ENCODE assay signal across 9 mouse cellular contexts in the genomic region with DNA sequence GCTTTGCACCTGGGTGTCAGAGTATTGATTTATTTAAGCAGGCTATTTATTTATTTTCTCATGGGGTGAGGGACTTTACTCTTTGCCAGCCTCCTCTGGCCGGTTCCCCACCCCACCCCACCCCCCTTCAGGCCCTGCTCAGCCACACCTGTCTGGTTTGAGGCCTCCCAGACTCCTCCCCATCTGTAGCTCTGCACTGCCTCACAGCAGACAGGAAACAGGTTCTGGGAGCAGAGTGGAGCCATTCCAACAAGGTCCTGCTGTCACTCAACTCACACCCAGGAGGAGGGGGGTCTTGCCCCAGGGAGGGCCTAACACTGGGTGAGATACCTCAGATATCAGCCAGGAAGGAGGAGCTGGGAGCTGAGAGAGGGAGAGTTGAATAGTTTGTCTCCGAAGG. TPM values are rescaled to one million over a fixed set of nuclear protein-coding genes. Genes with fewer than 3 reads are reported as not detected.
DNase-seq lines count a peak whose midpoint lies in the region; ATAC-seq and TF ChIP-seq lines count a peak whose summit lies in the region.
"Had no signal": no experiment of that assay in that cellular context is flagged by ENCODE, and none has a peak within 500 bp of the region (broad histone marks: within the 10 kb centered on the region; RNA-seq: fewer than 3 reads in every experiment).

No protein-coding gene starts in this region.

- no peak overlapping the region for H3K9ac ChIP-seq in kidney, postnatal 0 days (ENCODE audit: low read depth, low read length)
- no peak overlapping the region for H3K9ac ChIP-seq in intestine, postnatal 0 days (ENCODE audit: low read depth, low read length)
- H3K9ac ChIP-seq: hindbrain, embryonic 15.5 days had no signal

- no peak overlapping the region for H3K4me2 ChIP-seq in kidney, postnatal 0 days (ENCODE audit: low read length)
- peak overlapping the region; percentile 10; the same call in 1 of the 2 replicates for H3K4me2 ChIP-seq in intestine, postnatal 0 days (replicated peaks; ENCODE audit: low read depth)
- H3K4me2 ChIP-seq: hindbrain, embryonic 15.5 days had no signal

- H3K9me3 ChIP-seq in kidney, postnatal 0 days (replicated peaks; ENCODE audit: low read length): no peaks in the 10 kb centered on the region
- no peaks in the 10 kb centered on the region for H3K9me3 ChIP-seq in forebrain, embryonic 10.5 days
- no peaks in the 10 kb centered on the region for H3K9me3 ChIP-seq in intestine, postnatal 0 days (ENCODE audit: control insufficient read depth)
- H3K9me3 ChIP-seq: hindbrain, embryonic 15.5 days had no signal

- DNase-seq in kidney, postnatal 0 days (ENCODE audit: low spot score): no peak
- no peak for DNase-seq in kidney, adult 9 months
- no peak for DNase-seq in forebrain, embryonic 10.5 days (ENCODE audit: extremely low spot score, low spot score)
- peak; percentile 60 for DNase-seq in retina, postnatal 1 day
- no peak for DNase-seq in gastrocnemius, adult 18-20 months (ENCODE audit: low spot score)
- no peak for DNase-seq in cerebellum, adult 18-20 months

- ATAC-seq in kidney, postnatal 0 days (replicated peaks; ENCODE audit: low FRiP score, low read depth): peak; percentile 63
- ATAC-seq in intestine, postnatal 0 days: peak; percentile 95

- WGBS in kidney, postnatal 0 days: 3% methylated on average over 2 of the region's 2 CpGs
- 6% methylated on average over 2 of the region's 2 CpGs for WGBS in forebrain, embryonic 10.5 days
- 2% methylated on average over 2 of the region's 2 CpGs for WGBS in intestine, postnatal 0 days

- no peaks in the 10 kb centered on the region for H3K4me1 ChIP-seq in kidney, postnatal 0 days (replicated peaks; ENCODE audit: insufficient read depth, low read length)
- peaks cover 38% of the 10 kb centered on the region for H3K4me1 ChIP-seq in forebrain, embryonic 10.5 days
- H3K4me1 ChIP-seq in intestine, postnatal 0 days (replicated peaks; ENCODE audit: control insufficient read depth, insufficient read depth, low read length): no peaks in the 10 kb centered on the region

- no peaks in the 10 kb centered on the region for H3K27me3 ChIP-seq in kidney, postnatal 0 days (ENCODE audit: insufficient read depth, low read length)
- H3K27me3 ChIP-seq in forebrain, embryonic 10.5 days (ENCODE audit: poor library complexity, severe bottlenecking): no peaks in the 10 kb centered on the region
- H3K27me3 ChIP-seq in intestine, postnatal 0 days (replicated peaks; ENCODE audit: control insufficient read depth, insufficient read depth, low read length): no peaks in the 10 kb centered on the region
- H3K27me3 ChIP-seq: hindbrain, embryonic 15.5 days had no signal

- H3K36me3 ChIP-seq in kidney, postnatal 0 days (ENCODE audit: insufficient read depth, low read length): no peaks in the 10 kb centered on the region
- H3K36me3 ChIP-seq in forebrain, embryonic 10.5 days (replicated peaks): no peaks in the 10 kb centered on the region
- H3K36me3 ChIP-seq in intestine, postnatal 0 days (ENCODE audit: control insufficient read depth, insufficient read depth): no peaks in the 10 kb centered on the region
- H3K36me3 ChIP-seq: hindbrain, embryonic 15.5 days had no signal

- no peak for TF ChIP-seq CTCF in kidney, postnatal 0 days (IDR thresholded peaks at IDR 0.05; ENCODE audit: low read depth)
- TF ChIP-seq CTCF in intestine, postnatal 0 days (IDR thresholded peaks at IDR 0.05; ENCODE audit: low read depth): no peak

- no peak overlapping the region for H3K27ac ChIP-seq in kidney, postnatal 0 days
- 0 out of 2 replicates have a peak overlapping the region, but pooled peaks have one; percentile 30 for H3K27ac ChIP-seq in forebrain, embryonic 10.5 days
- no peak overlapping the region for H3K27ac ChIP-seq in intestine, postnatal 0 days (ENCODE audit: low read depth, low read length)
- H3K27ac ChIP-seq: hindbrain, embryonic 15.5 days had no signal

- no peak overlapping the region for H3K4me3 ChIP-seq in kidney, postnatal 0 days (replicated peaks; ENCODE audit: low read depth, low read length)
- H3K4me3 ChIP-seq in forebrain, embryonic 10.5 days: no peak overlapping the region
- H3K4me3 ChIP-seq in intestine, postnatal 0 days (ENCODE audit: low read depth, low read length): no peak overlapping the region
- H3K4me3 ChIP-seq: hindbrain, embryonic 15.5 days; myocyte had no signal

RNA-seq across cellular contexts. Expression of a gene that starts 7.5 kb away (rescaled TPM):
- polyA plus RNA-seq in kidney, postnatal 0 days (2015; fragmentation: Nextera tagmentation; extraction: Ambion mirVana): 2.6 and 2.8 TPM in 2 replicates
- polyA plus RNA-seq in forebrain, embryonic 10.5 days (2016; fragmentation: Nextera tagmentation; extraction: Ambion mirVana): 6.5 and 7.4 TPM in 2 replicates
- 4.1 and 4.6 TPM in 2 replicates for polyA plus RNA-seq in intestine, postnatal 0 days (2015; fragmentation: Nextera tagmentation; extraction: Ambion mirVana)
- 10 to 100 TPM in 1 of 2 experiments, 1 to 10 TPM in 1; 9.7 to 10.3 TPM for total RNA-seq in gastrocnemius, adult 18-20 months (2021)
